Mouse (Mus musculus): ENCODE results near the gene Kbtbd3. TPM values are rescaled to one million over a fixed set of nuclear protein-coding genes. Genes with fewer than 3 reads are reported as not detected.

Kbtbd3 gene
- polyA plus RNA-seq, 1 experiment from 2014 or later, result 5.9 TPM

- Histone ChIP-seq H3K27me3 (no peaks in the 10 kb centered on the region), H3K9me3 (no peaks in the 10 kb centered on the region), H3K9ac (no peak overlapping the region), H3K4me1 (peaks cover 2% of the 10 kb centered on the region; the same call in 1 of the 2 replicates), H3K4me3 (no peak overlapping the region), H3K4me2 (no peak overlapping the region), H3K27ac (no peak overlapping the region), H3K36me3 (no peaks in the 10 kb centered on the region)
- ATAC-seq (ENCODE audit: insufficient number of reproducible peaks, insufficient read depth, low FRiP score, low TSS enrichment, low read depth), result no peak
- WGBS, result 92% methylated on average over 2 of the region's 2 CpGs
Measured at GRCm38 (mm10) chr9:4315746-4316145, 6.1 kb downstream of the Kbtbd3 start.

DNA sequence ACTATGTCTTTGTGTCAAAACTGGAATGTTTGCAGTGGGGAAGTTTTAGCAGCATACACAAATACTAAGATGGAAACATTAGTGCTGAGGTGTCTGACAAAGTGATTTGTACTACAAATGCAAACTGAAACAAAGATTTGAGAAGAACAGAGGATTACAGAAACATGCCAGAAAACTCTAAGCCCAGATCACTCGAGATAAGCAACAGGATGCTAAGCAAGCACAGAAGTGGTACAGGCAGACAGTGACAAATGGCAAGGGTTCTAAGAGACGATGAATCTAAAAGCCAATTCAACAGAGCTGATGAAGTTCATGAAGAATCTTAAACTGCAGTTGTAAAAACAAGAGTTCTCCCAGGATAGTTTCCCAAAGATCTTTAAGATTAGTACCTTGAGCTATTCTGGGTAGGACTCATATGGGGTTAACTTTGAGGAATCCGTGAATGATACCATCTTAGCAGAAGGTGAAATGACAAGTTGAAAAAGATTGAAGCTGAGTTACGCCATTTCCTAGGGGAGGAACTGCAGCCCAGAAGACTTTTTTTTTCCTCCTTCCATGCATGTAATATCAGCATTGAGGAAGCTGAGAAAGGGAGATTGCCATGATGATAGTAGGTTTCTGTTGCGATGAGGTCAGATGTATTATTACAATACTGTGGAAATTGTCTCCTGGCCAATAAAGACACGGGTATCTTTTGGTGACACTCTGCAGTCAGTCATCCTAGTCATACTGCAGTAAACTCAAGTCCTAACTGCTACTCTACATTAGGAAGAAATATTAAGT lies 9.5 kb downstream of the Kbtbd3 start:
- H3K36me3 ChIP-seq, result no peaks in the 10 kb centered on the region
- H3K27ac ChIP-seq, result no peak overlapping the region
- no peaks in the 10 kb centered on the region for H3K4me1 ChIP-seq
- WGBS, result 88% methylated on average over 6 of the region's 6 CpGs
- H3K9me3 ChIP-seq, result 0 out of 2 replicates have a peak, but pooled peaks cover 4% of the 10 kb centered on the region
- no peak overlapping the region for H3K4me2 ChIP-seq
- H3K9ac ChIP-seq, result no peak overlapping the region
- no peak for ATAC-seq (ENCODE audit: insufficient number of reproducible peaks, insufficient read depth, low FRiP score, low TSS enrichment, low read depth)
- no peak overlapping the region for H3K4me3 ChIP-seq
- no peaks in the 10 kb centered on the region for H3K27me3 ChIP-seq

DNA sequence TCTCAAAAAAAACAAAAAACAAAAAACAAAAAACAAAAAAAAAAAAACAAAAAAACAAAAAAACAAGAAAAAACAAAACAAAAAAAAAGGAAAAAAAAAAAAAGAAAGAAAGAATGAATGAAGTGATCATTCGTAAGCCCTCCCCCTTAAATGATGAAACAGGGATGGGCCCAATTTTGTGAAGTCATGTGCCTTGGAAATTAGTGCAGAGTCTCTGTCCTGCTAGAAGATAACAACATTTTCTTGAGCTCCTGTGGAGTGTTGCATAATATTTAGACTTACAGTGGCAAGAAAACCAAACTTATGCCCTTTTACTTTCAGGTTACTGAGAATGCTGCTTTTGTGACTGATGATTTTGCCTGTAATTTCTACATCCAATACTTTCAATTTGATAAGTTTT lies 43.5 kb downstream of the Kbtbd3 start:
- 81% methylated on average over 1 of the region's 1 CpGs for WGBS
- Histone ChIP-seq H3K36me3 (no peaks in the 10 kb centered on the region), H3K27ac (no peak overlapping the region), H3K27me3 (no peaks in the 10 kb centered on the region), H3K4me1 (no peaks in the 10 kb centered on the region), H3K9me3 (no peaks in the 10 kb centered on the region), H3K4me2 (no peak overlapping the region), H3K4me3 (no peak overlapping the region), H3K9ac (no peak overlapping the region)
- no peak for ATAC-seq (ENCODE audit: insufficient number of reproducible peaks, insufficient read depth, low FRiP score, low TSS enrichment, low read depth)

DNA sequence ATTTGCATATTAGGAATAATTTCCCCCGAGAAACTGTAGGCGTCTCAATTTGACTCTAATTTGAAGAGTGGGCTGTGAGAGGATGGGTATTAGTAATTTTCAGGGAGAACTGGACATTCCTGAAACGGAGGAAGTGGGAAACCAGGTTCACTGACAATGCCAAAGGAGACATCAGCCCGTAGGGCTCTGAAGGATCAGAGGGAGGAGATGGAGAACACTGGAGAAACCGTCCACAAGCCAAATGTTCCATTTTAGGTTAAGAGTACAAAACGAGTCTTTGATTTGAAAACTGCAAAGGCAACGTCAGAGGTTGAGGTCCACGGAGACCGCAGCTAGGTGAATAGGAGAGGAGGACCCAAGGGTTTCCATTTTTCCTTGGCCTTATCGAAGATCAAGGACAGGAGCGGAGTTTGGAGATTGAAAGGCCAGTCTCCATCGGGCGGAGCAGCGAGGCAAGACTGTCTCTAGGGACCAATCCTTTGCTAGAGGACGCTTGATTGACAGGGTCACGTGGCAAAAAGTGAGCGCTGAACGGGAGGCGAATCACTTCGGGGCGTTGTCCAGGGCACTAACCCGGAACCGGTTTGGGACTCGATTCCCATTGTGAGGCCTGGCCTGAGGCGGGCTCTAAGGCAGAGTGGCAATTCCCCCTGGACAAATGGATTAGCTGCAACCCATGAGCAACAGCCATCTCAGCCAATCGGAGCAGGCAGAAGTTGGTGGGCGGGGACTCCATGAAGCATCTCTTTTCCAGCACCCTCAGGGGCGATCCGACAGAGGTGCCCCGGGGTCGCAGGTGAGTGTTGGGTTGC lies 66.4 kb downstream of the Kbtbd3 start, which contains the start of gene Msantd4:
TSS of gene Msantd4 (plus strand) at position 735 of the 812 bp plus-strand sequence.
- H3K4me2 ChIP-seq, result peak within 1 kb of the TSS; percentile 69
- peaks cover 4% of the 10 kb centered on the region; the same call in 1 of the 2 replicates for H3K36me3 ChIP-seq
- peak within 1 kb of the TSS; percentile 55 for H3K4me3 ChIP-seq
- peak within 1 kb of the TSS; percentile 71 for H3K9ac ChIP-seq
- peaks cover 6% of the 10 kb centered on the region; the same call in 1 of the 2 replicates for H3K4me1 ChIP-seq
- H3K9me3 ChIP-seq, result no peaks in the 10 kb centered on the region
- no peaks in the 10 kb centered on the region for H3K27me3 ChIP-seq
- WGBS, result 2% methylated on average over 31 of the region's 31 CpGs
- H3K27ac ChIP-seq, result peak within 1 kb of the TSS; percentile 62
- peak; percentile 100 for ATAC-seq (ENCODE audit: insufficient number of reproducible peaks, insufficient read depth, low FRiP score, low TSS enrichment, low read depth)

- Histone ChIP-seq H3K27ac (peak overlapping the region; percentile 13; the same call in 1 of the 2 replicates), H3K9me3 (no peaks in the 10 kb centered on the region), H3K4me1 (peaks cover 6% of the 10 kb centered on the region; the same call in 1 of the 2 replicates), H3K4me2 (peak overlapping the region; percentile 69), H3K9ac (peak overlapping the region; percentile 71), H3K36me3 (peaks cover 4% of the 10 kb centered on the region; the same call in 1 of the 2 replicates), H3K27me3 (no peaks in the 10 kb centered on the region), H3K4me3 (peak overlapping the region; percentile 55)
- under 1% methylated on average over 15 of the region's 15 CpGs for WGBS
- ATAC-seq (ENCODE audit: insufficient number of reproducible peaks, insufficient read depth, low FRiP score, low TSS enrichment, low read depth), result 0 out of 2 replicates have a peak, but pooled peaks have one; percentile 1
Measured at GRCm38 (mm10) chr9:4376640-4377120, 67.0 kb downstream of the Kbtbd3 start.

Small RNA genes lying within 50 kb of the gene (microRNA-seq; reads per million reads assigned to microRNA genes)
- gene Gm22195 (not detected), gene Gm23992 (not detected)

Other genes starting within 250 kb of the Kbtbd3 start
- 39.2 and 41.9 TPM in 2 replicates for gene Aasdhppt, start 362 bp upstream of the Kbtbd3 start, polyA plus RNA-seq (2015; fragmentation: Nextera tagmentation; extraction: Ambion mirVana)
- 47.5 and 50.9 TPM in 2 replicates for gene Msantd4, start 66.7 kb downstream of the Kbtbd3 start, polyA plus RNA-seq (2015; fragmentation: Nextera tagmentation; extraction: Ambion mirVana)

All from embryonic facial prominence, embryonic 13.5 days (tissue).